Mouse (Mus musculus) adrenal gland, postnatal 25 days (tissue): ENCODE data around the gene C130032M10Rik. TPM values are rescaled to one million over a fixed set of nuclear protein-coding genes. Genes with fewer than 3 reads are reported as not detected.
"Not testable (repeated sequence)": the region's sequence is repeated elsewhere in the genome, so short reads cannot be mapped to it uniquely, and the experiment has no call there.

Source experiments
- DNase-seq: peaks from one replicate; pipeline ENCODE4 v3.0.0; 2021; ENCODE audit warnings: mixed read lengths
- total RNA-seq: library from RNA; stranded (reverse); gene quantifications from 2 replicates; pipeline ENCODE4 v1.2.3, GENCODE M21; 2021

Gene C130032M10Rik
- total RNA-seq, 1 experiment from 2014 or later = not detected

DNA sequence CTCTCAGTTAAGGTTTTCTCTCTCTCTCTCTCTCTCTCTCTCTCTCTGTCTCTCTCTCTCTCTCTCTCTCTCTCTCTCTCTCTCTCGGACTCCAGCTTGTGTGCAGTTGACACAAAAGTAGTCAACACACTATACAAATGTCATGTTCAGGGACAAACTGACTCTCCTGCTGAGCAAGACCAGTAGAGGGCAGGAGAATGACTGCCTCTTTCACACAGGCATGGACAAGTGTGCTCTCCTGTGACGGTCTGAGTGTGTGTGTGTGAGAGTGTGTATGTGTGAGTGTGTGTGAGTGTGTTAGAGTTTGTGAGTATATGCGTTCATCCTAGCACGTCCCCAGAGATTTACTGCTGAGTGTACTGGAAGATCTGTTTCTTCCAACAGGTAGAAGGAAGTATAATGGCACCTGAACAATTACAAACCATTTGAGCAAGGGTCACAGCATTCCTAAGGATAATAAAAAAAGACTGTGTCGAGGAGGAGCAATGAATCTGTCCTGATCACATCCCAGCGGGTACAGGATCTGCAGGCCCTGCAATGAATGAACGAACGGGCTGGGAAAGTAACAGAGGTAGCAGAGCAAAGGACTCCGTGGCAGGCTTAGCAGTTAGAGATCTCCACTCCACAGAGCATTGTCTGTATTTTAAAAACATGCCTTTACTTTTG lies 3.4 kb downstream of the C130032M10Rik start:
- no peak for DNase-seq

- DNase-seq = not testable (repeated sequence)
These were observed 5.0 kb downstream of the C130032M10Rik start for GRCm38 (mm10) chr9:114520529-114520928.

DNA sequence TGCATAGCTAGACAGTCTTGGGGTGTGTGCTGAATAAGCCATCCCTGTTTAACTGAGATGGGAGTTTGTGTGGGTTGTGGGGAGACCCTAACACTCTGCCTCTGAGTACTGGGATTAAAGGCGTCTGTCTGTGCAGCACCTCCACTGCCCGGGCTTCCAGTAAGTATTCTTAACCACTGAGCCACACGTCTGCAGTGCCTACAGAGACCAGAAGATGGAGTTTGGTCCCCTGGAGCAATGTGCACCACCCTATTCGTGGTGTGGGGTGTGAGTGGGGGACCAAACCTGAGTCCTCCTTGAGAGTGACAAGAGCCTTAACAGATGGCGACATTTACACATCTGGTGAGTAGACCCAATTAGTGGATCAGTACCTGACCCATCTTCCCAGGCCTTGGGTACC lies 6.5 kb downstream of the C130032M10Rik start:
- no peak for DNase-seq

GRCm38 (mm10) chr9:114522501-114522900 lies 7.0 kb downstream of the C130032M10Rik start:
- DNase-seq = no peak

GRCm38 (mm10) chr9:114525073-114525633 lies 9.7 kb downstream of the C130032M10Rik start:
- DNase-seq = no peak

DNA sequence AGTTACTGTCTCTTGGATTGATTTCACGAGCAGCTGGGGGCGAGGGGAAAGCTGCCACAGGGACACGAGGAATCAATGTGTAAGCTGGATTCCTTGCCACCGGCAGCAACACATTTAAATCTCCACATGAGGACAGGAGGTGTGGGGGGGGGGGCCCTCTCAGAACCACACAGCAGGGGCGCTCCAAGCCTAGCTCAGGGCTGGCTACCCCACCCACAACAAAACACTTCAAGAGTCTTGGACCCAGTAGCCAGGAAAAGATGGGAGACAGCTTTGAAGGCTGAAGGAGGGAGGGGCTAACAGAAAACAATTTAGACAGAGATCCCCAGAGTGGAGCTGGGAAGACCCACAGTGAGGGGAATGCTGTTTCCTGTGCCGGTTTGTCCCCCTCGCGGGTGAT lies 10.4 kb downstream of the C130032M10Rik start:
- no peak for DNase-seq

- no peak for DNase-seq
These were observed 11.1 kb downstream of the C130032M10Rik start for GRCm38 (mm10) chr9:114526581-114526980.

DNA sequence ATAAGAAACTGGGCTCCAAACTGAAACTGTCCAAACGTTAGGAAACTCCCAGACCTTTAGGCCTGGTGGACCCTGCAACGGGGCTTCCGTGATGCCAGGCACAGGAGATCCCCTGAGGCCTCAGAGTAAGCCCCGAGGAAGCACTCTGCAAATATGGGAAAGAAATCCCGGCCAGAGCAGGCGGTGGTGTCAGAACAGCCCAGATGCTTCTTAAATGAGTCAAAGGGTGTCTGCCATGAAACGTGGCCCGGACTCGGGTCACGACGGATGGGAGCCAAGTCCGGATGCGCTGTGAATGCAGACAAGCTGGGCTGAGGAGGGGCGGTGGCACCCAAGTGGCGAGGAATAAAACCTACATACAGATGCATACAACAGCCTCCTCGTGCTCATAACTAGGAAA lies 11.6 kb downstream of the C130032M10Rik start:
- peak; percentile 58 for DNase-seq

- DNase-seq = no peak
These were observed 12.6 kb downstream of the C130032M10Rik start for GRCm38 (mm10) chr9:114527992-114528679.

DNA sequence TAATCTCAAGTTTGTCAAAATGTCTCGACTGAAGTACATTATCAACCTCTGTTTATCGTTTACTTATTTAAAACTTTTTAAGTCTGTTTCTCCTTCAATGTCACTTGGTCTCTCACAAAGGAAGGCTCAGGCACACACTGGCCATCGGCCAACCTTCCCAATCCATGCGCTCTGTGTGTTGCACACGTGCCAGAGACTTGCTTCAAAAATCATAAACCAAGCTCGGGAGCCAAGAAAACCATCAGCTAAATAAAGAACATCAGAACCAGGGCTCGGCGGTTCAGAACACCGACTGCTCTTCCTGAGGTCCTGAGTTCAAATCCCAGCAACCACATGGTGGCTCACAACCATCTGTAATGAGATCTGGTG lies 13.2 kb downstream of the C130032M10Rik start:
- peak; percentile 16 for DNase-seq

- DNase-seq = no peak
These were observed 15.8 kb downstream of the C130032M10Rik start for GRCm38 (mm10) chr9:114531276-114531675.

GRCm38 (mm10) chr9:114533848-114534247 lies 18.4 kb downstream of the C130032M10Rik start:
- no peak for DNase-seq

DNA sequence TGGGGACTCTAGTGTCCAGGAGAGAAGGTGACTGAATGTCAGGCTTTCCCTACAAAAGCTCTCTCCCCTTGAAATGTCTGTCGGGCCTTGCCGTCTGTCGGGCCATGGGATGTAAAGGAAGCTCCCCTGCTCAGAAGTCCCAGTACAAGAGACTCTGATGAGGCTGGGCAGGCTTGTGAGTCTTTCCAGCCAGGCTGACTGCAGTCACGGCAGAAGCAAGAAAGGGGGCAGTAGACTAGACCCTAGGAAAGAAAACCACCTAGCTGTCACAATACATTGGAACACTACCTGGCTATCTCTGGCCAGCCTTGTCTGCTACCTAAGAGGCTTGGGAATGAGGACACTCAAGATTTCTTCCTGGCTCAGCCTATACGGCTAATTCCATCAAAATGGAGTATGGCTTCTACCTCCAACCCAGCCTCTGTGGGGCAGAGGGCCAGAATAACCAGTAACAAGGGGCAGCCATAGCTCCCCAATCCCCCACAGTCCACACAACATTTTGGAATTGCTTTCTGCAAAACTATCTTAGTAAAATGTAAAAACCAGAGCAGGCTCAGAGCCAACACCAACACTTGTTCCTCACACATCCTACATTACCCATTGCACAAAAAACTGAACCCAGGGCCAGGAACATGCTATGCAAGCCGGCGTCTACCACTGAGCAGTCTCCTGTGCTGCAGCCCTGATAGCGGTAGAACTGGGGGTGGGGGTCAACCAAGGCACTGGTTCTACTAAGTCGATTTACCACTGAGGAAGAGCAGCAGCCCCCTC lies 19.4 kb downstream of the C130032M10Rik start:
- DNase-seq = no peak

DNA sequence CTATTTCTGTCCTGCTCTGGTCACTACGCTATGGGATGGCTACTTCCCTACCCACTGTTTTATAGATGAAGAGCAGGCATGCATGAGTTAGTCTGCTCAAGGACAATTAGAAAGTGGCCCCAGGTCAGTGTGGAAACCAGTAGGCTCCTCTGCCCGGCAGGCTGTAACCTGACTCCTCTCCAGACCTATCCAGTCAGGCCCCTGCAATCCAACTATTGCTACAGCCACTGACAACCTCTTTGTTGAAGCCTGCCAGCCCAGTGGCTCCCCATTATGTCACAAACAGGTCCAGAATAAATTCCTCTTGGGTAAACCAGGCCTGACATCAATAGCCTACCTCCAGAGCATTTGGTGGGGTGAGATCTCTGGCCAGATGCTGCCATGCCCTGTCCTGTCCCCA lies 21.1 kb downstream of the C130032M10Rik start:
- no peak for DNase-seq

GRCm38 (mm10) chr9:114538996-114539563 lies 23.6 kb downstream of the C130032M10Rik start:
- DNase-seq = no peak

GRCm38 (mm10) chr9:114541279-114541741 lies 25.8 kb downstream of the C130032M10Rik start:
- DNase-seq = no peak

GRCm38 (mm10) chr9:114543882-114544753 lies 28.6 kb downstream of the C130032M10Rik start:
- no peak for DNase-seq

GRCm38 (mm10) chr9:114544754-114545393 lies 29.4 kb downstream of the C130032M10Rik start:
- peak; percentile 24 for DNase-seq

- no peak for DNase-seq
These were observed 31.3 kb downstream of the C130032M10Rik start for GRCm38 (mm10) chr9:114546765-114547164.

DNA sequence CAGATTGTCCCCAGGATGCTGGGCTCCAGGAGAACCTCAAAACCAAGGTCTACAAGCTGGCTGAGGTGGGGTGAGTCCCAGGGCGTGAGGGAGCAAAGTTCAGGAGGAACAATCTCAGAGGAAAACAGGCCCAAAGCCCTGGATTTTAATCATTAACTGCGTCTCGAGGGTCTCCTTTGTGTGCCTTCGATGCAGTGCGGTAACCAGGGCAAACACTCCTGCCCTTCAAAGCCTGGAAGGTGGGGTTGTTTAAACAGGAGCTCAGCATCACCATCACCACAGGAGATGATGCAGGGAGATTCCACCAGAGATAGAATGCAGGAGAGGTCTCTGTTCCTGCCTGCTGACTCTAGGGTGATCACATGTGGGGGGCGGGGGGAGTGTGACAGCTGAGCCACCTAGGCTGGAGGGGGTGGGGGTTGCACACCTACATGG lies 32.2 kb downstream of the C130032M10Rik start:
- no peak for DNase-seq

DNA sequence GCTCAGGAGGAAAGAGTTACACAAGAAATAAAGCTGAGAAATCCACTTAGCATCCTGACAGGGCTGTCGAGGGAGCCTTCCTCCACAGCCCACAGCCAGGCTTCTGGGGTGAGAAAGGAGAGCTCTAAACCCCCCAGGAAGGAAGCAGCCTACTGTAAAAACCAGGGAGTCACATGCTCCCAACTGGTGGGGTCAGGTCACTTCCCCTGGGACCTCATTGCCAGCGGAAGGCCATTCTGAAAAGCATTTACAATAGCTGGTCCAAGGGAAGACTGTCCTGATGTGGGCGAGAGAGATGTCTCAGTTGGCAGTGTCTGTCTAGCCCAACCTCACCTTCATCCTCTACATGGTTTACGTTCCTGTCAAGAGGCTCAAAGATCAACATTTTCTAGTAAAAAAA lies 33.0 kb downstream of the C130032M10Rik start:
- no peak for DNase-seq
